Mouse (Mus musculus): ENCODE measurements around the gene Rab31. TPM values are rescaled to one million over a fixed set of nuclear protein-coding genes. Genes with fewer than 3 reads are reported as not detected.

The Rab31 gene
- total and polyA plus RNA-seq, 3 experiments: 0.79 to 2.8 (median 1.2) TPM

DNA sequence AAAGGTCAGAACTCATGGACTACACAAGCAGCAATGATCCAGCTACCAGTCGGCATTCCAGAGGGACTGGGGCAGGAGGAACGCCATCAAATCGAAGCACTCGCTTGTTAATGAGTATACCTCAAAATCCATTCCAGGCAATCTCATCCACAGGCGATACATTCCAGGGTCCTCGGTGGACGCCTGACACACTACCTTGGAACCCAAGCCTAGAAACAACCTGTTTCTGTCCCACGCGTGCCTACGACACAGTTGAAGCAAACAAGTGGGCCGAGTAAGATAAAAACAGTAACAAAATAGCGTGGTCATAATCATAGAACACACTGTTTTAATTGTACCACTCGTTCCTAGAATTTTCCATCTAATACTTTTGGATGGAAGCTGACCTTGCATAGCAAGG, 75.6 kb downstream of the Rab31 start:
- no peak overlapping the region for H3K27ac ChIP-seq (ENCODE audit: insufficient read depth, low read depth)
- H3K36me3 ChIP-seq (replicated peaks in 1 of 2; ENCODE audit: control insufficient read depth in 1 of 2, insufficient read depth in 1 of 2, low read length in 1 of 2): no peaks in the 10 kb centered on the region
- H3K4me1 ChIP-seq (ENCODE audit: control insufficient read depth in 1 of 2, insufficient read depth in 2 of 2): no peaks in the 10 kb centered on the region; a peak in 1 of 4 replicates
- TF ChIP-seq TBP (conservative IDR thresholded peaks at IDR 0.05; ENCODE audit: low read depth, low read length): no peak
- H3K79me2 ChIP-seq (replicated peaks; ENCODE audit: control insufficient read depth, extremely low read depth, insufficient read depth, poor library complexity, severe bottlenecking): no peaks in the 10 kb centered on the region
- no peaks in the 10 kb centered on the region for H3K9me3 ChIP-seq (replicated peaks; ENCODE audit: low read length)
- no peak for DNase-seq (ENCODE audit: extremely low read depth)
- in situ Hi-C loops (cut with MboI; ENCODE audit: low pct_ligation_motif_present, low pct_unique_long_range_greater_than_20kb, low sequenced_read_pairs): no loop called here
- dilution Hi-C loops (cut with MboI; ENCODE audit: extremely low pct_ligation_motif_present, extremely low pct_unique_long_range_greater_than_20kb, low sequenced_read_pairs): no loop called here
- H3K9ac ChIP-seq (ENCODE audit: insufficient read depth, low read depth): no peak overlapping the region
- H3K4me3 ChIP-seq (replicated peaks in 1 of 3; ENCODE audit: low read depth in 2 of 3, low read length in 2 of 3, poor library complexity in 1 of 3): no peak overlapping the region
- H3K4me2 ChIP-seq (ENCODE audit: insufficient read depth, low read depth, poor library complexity, severe bottlenecking): no peak overlapping the region
- no peaks in the 10 kb centered on the region for H3K27me3 ChIP-seq (replicated peaks)

DNA sequence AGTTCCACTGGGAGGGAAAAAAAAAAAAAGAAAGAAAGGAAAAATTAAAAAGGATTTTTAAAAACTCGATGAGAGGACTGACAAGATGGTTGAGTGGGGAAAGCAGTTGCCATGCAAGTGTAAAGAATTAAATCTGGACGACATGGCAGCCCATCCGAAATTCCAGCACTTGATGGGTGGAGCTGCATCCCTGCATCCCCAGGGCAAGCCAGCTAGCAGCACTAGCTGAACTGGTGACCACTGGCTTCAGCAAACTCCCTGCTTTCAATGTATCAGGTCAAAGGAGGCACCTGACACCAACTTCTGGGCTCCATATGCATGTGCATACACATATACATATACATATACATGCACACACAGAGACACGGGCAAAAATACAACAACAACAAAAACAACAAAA, 80.3 kb downstream of the Rab31 start:
- Histone ChIP-seq H3K27ac (ENCODE audit: insufficient read depth, low read depth) (no peak overlapping the region), H3K4me1 (ENCODE audit: control insufficient read depth in 1 of 2, insufficient read depth in 2 of 2) (no peaks in the 10 kb centered on the region), H3K4me3 (replicated peaks in 1 of 3; ENCODE audit: low read depth in 2 of 3, low read length in 2 of 3, poor library complexity in 1 of 3) (no peak overlapping the region), H3K4me2 (ENCODE audit: insufficient read depth, low read depth, poor library complexity, severe bottlenecking) (no peak overlapping the region), H3K9me3 (replicated peaks; ENCODE audit: low read length) (no peaks in the 10 kb centered on the region), H3K79me2 (replicated peaks; ENCODE audit: control insufficient read depth, extremely low read depth, insufficient read depth, poor library complexity, severe bottlenecking) (no peaks in the 10 kb centered on the region), H3K9ac (ENCODE audit: insufficient read depth, low read depth) (no peak overlapping the region), H3K27me3 (replicated peaks) (no peaks in the 10 kb centered on the region), H3K36me3 (replicated peaks in 1 of 2; ENCODE audit: control insufficient read depth in 1 of 2, insufficient read depth in 1 of 2, low read length in 1 of 2) (no peaks in the 10 kb centered on the region)
- in situ Hi-C loops (cut with MboI; ENCODE audit: low pct_ligation_motif_present, low pct_unique_long_range_greater_than_20kb, low sequenced_read_pairs): no loop called here
- DNase-seq (ENCODE audit: extremely low read depth): no peak
- TF ChIP-seq POLR2A (IDR thresholded peaks at IDR 0.05; ENCODE audit: low read depth, low read length) (no peak), MAZ (IDR thresholded peaks at IDR 0.05; ENCODE audit: low read depth, low read length) (no peak), RCOR1 (conservative IDR thresholded peaks at IDR 0.05; ENCODE audit: low read depth, low read length) (no peak), TBP (conservative IDR thresholded peaks at IDR 0.05; ENCODE audit: low read depth, low read length) (no peak), SMC3 (IDR thresholded peaks at IDR 0.05; ENCODE audit: low read depth, low read length) (no peak), MEF2A (IDR thresholded peaks at IDR 0.05; ENCODE audit: borderline replicate concordance, low read depth, low read length) (no peak)
- dilution Hi-C loops (cut with MboI; ENCODE audit: extremely low pct_ligation_motif_present, extremely low pct_unique_long_range_greater_than_20kb, low sequenced_read_pairs): no loop called here

DNA sequence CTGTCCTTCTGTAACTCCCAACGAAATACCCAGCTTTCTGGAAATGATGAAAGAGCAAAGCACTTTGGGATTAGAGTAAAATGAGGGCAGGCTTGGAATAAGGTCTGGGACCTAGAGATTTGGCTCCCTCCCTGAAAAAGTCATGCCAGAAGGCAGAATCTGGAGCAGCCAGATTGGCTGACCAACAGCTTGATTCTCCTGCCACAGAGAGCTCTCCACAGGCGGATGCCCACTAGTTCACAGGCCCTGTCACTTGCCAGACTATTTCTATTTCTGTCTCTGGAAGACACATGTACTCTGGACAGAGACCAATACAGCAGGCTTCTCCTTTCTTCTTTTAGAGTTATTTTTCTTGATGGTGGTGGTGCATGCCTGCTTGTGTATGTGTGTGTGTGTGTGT, 88.8 kb downstream of the Rab31 start:
- no peak overlapping the region for H3K4me3 ChIP-seq (replicated peaks in 1 of 3; ENCODE audit: low read depth in 2 of 3, low read length in 2 of 3, poor library complexity in 1 of 3)
- H3K9me3 ChIP-seq (replicated peaks; ENCODE audit: low read length): no peaks in the 10 kb centered on the region
- H3K36me3 ChIP-seq (replicated peaks in 1 of 2; ENCODE audit: control insufficient read depth in 1 of 2, insufficient read depth in 1 of 2, low read length in 1 of 2): no peaks in the 10 kb centered on the region
- no peak for TF ChIP-seq POLR2A (IDR thresholded peaks at IDR 0.05; ENCODE audit: low read depth, low read length)
- TF ChIP-seq GABPA (IDR thresholded peaks at IDR 0.05; ENCODE audit: insufficient replicate concordance, low read depth, low read length): no peak
- TF ChIP-seq MYC (IDR thresholded peaks at IDR 0.05; ENCODE audit: low read depth, low read length): no peak
- no peak for TF ChIP-seq JUN (IDR thresholded peaks at IDR 0.05; ENCODE audit: insufficient read depth, low read depth, low read length)
- TF ChIP-seq E2F4 (IDR thresholded peaks at IDR 0.05; ENCODE audit: insufficient replicate concordance, low read depth, low read length): no peak
- no peak for TF ChIP-seq HCFC1 (IDR thresholded peaks at IDR 0.05; ENCODE audit: low read depth, low read length)
- TF ChIP-seq ZMIZ1 (IDR thresholded peaks at IDR 0.05; ENCODE audit: low read depth, low read length): no peak
- no peak for TF ChIP-seq ZNF384 (IDR thresholded peaks at IDR 0.05; ENCODE audit: low read depth, low read length)
- TF ChIP-seq SMC3 (IDR thresholded peaks at IDR 0.05; ENCODE audit: low read depth, low read length): no peak
- no peak for TF ChIP-seq TCF12 (IDR thresholded peaks at IDR 0.05; ENCODE audit: low read depth, low read length)
- no peak for TF ChIP-seq NELFE (IDR thresholded peaks at IDR 0.05; ENCODE audit: low read depth, low read length)
- TF ChIP-seq MAZ (IDR thresholded peaks at IDR 0.05; ENCODE audit: low read depth, low read length): no peak
- no peak for TF ChIP-seq JUND (conservative IDR thresholded peaks at IDR 0.05; ENCODE audit: low read depth, low read length)
- no peak overlapping the region for H3K4me2 ChIP-seq (ENCODE audit: insufficient read depth, low read depth, poor library complexity, severe bottlenecking)
- H3K9ac ChIP-seq (ENCODE audit: insufficient read depth, low read depth): no peak overlapping the region
- peaks cover 2 to 7% of the 10 kb centered on the region in 2 experiments; a peak in 1 of 4 replicates for H3K4me1 ChIP-seq (ENCODE audit: control insufficient read depth in 1 of 2, insufficient read depth in 2 of 2)
- no peaks in the 10 kb centered on the region for H3K79me2 ChIP-seq (replicated peaks; ENCODE audit: control insufficient read depth, extremely low read depth, insufficient read depth, poor library complexity, severe bottlenecking)
- no peak for DNase-seq (ENCODE audit: extremely low read depth)
- in situ Hi-C loops (cut with MboI; ENCODE audit: low pct_ligation_motif_present, low pct_unique_long_range_greater_than_20kb, low sequenced_read_pairs): no loop called here
- dilution Hi-C loops (cut with MboI; ENCODE audit: extremely low pct_ligation_motif_present, extremely low pct_unique_long_range_greater_than_20kb, low sequenced_read_pairs): no loop called here
- no peak overlapping the region for H3K27ac ChIP-seq (ENCODE audit: insufficient read depth, low read depth)
- no peaks in the 10 kb centered on the region for H3K27me3 ChIP-seq (replicated peaks)

Measured in CH12.LX (cell line).